Mouse (Mus musculus) heart, adult 8-10 months (tissue): Measurements from ENCODE around the gene Safb2. TPM values are rescaled to one million over a fixed set of nuclear protein-coding genes. Genes with fewer than 3 reads are reported as not detected.

Experiments used
- DNase-seq: peaks from one replicate; pipeline ENCODE4 v3.0.0; 2022; ENCODE audit warnings: low spot score
- total RNA-seq, 4 experiments: library from RNA; stranded (reverse); gene quantifications; 2 replicates each; pipeline ENCODE4 v1.2.4; 2022

The Safb2 gene
- total RNA-seq, 4 experiments from 2014 or later: 36.9 to 48.4 (median 41.5) TPM

DNA sequence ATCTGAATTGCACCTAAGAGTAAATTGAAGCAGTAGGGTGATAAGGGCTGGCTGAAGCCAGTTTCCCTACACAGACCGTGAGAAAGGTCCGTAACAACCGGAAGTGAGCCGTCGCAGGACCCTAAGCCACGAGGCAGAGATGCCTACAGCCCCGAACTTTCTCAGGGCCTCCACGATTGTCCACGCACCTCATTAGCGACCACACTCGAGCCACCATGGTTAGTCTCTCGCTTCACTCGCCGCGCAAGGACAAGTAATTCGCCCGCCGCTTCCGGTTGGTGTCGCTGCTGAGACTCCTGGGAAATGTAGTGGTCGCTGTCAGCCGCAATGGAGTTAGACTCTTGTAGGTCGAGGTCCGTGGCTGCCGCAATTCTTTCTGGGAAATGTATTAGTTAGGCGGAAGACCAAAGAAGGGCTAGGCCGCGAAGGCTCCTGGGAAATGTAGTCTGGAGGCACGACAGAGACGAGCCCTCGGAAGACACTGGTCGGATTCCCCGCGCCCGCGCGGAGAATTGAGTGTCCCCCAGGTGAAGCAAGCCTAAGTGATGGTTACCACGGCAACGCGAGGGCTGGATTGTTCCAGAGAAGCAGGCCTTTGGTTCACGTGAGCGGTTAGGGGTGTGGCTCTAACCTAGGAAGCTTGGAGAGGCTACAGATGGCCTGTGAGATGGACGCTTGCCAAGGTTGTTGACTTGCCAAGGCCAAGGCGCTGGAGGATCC, 25.2 kb upstream of the Safb2 start, which contains the start of gene 2410015M20Rik:
Gene 2410015M20Rik, minus strand, starts transcription at position 320 of the 720 bp plus-strand sequence.
- DNase-seq: peak; percentile 98

DNA sequence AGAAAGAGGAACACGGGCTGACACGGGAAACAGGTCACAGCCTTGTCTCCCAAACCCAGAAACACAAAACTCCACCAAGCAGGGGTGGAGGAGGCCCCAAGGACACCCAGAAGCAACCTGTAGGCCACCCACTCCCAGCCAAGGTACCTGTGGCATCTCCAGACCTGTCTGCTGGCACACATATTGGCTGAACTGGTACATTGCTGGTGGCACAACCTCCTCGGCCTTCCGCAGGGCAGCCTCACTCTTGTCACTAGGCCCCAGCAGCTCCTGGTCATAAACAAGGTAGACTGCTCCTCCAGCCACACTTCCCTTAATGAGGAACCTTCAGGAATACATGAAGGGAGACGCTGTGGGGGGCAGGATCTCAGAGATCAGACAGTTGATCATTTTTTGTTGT, 24.3 kb upstream of the Safb2 start:
- no peak for DNase-seq

DNA sequence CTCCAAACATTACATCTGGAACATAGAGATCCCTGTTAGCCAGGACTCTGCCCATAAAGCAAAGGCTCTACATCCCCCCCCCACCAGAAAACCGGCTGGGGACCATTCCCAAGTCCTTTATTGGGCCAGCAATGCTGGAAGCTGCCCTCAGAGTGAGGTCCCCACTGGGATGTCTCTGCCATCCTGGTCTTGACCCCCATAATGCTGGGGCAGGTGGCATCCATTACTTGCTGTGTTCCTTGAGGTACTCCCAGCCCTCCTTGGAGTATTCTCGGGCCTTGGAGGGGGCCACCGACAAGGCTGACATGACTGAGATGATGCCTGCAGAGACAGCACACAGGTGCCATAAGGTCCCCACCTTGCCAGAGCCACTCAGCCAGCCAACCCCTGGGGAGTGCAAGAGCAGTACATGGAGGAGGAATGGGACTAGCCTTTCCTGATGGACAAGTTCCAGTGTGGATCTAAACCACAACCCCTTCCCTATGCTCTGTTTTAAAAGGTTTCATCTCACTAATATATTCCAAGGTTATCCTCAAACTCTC, 23.2 kb upstream of the Safb2 start:
- DNase-seq: no peak

DNA sequence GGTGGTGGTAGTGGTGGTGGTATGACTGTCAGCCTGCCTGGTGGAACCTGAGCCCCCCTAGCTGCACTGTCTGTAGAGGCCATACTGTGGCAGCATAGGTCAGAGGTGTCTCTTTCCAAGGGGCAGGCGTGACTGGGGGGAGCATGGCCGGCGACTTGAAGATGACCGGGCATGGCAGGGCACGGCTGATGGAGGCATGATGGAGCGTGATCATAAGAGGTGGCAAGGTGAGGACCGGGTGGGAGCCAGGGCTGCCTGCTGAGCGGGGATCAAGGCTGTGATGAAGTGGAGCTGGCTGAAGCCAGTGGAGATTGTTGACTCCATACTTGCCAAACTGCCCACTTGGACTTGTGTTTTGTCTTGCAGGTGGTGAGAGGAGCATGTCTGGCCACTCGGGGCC, 21.0 kb upstream of the Safb2 start:
- DNase-seq: no peak

DNA sequence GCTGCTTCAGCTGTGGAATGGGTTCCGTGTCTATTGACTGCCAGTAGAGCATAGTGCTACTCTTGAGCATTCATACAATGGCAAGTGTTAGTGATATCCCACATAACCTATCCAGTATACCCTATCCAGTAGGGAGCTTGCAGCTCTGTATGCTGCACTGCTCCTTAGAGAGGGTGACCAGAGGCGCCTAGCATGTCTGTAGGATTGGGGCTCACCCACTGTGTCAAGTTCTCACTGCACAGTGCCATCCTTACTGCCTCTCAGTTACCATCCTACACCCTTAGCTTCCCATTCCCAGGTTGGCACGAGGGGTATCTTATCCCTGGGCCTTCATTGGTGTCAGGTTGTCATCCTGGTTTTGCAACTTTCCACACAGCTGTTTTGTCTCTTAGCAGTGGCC, 20.0 kb upstream of the Safb2 start:
- DNase-seq: no peak

- no peak for DNase-seq
Observed at GRCm38 (mm10) chr17:56604070-56604380, 19.6 kb upstream of the Safb2 start.

GRCm38 (mm10) chr17:56603186-56604069, 19.0 kb upstream of the Safb2 start:
- no peak for DNase-seq

GRCm38 (mm10) chr17:56593527-56594271, 9.3 kb upstream of the Safb2 start:
- peak; percentile 28 for DNase-seq

DNA sequence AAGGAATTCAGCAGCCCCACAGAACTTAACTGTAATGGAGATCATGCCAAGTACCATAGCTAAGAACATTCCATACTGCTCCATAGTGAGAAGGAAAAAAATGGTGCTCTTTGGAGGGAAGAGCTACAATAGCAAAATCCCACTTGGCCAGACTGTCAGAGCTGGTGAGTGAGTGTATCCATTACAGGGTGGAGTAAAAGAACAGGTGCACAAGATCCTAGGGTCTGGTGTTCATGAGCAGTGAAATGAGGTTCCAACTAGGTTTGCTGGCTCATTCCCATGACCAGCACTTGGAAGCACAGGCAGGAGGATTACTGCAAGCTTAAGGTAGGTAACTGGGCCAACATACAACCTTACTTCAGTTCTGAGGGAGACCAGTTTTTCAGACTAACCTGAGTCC, 8.2 kb upstream of the Safb2 start:
- DNase-seq: no peak

DNA sequence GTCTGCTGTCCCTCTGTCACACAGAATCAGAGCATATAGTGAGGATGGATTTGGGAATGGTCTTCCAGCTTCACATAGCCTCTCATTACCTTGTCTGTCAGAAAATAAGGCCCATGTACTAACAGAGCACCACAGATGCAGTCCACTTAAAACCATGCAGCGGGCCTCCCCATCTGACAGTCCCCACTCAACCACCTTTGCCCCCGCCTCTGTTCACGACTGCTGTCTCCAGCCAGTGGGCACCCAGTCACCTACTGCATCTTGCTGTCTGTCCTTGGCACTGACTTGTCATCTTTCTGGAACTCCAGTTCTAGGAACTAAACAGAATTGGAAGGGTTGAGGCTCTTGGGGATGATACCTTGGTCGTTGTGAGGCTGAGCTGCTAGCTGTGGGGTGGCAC, 4.5 kb upstream of the Safb2 start:
- no peak for DNase-seq

- DNase-seq: no peak
Observed at GRCm38 (mm10) chr17:56587773-56588172, 3.4 kb upstream of the Safb2 start.

DNA sequence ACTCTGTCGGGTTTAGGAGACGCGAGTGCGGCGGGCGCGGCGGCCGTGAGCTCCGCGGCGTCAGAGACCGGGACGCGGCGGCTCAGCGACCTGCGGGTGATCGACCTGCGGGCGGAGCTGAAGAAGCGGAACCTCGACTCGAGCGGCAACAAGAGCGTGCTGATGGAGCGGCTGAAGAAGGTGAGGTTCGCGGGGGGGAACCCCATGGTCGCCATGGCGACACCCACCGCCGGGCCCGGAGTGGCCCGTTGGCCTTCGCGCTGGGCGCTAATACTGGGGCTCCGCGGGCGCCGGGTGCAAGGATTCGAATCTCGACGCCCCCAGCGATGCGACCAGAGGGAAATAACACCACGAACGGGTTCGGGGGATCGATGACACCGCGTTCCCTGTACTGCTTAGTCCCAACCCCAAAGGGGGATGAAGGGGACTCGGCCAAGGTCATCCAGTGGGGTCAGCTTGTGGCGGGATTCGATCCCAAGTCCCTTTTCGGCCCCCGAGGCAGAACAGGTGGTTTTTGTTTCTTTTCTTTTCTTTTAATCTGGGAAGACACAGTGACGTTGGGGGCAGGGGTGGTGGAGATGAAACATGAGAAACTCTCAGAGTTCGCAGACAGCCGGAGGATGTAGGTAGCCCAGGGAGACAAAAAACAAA, 911 bp upstream of the Safb2 start:
- DNase-seq: peak; percentile 11

- peak; percentile 36 for DNase-seq
Observed at GRCm38 (mm10) chr17:56583611-56584256, 651 bp downstream of the Safb2 start.

GRCm38 (mm10) chr17:56583071-56583470, 1.3 kb downstream of the Safb2 start:
- DNase-seq: no peak

DNA sequence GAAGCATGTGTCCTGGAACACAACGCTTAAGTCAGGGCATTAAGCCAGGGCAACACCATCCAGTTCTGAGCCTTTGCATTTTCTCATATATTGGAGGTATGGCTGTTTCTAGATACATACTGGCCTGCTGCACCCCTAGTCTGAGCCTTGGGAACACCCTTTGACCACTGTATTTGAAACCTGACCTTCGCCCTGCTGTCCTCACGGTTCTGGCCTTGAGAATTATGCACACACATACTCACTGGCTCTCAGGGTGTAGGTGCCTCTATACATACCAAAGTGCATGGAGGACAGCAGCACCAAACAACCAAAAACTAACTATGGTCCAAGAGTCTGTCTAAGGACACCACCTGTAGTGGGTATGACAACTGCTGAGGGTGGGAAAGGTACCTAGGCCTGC, 11.4 kb downstream of the Safb2 start:
- no peak for DNase-seq

GRCm38 (mm10) chr17:56572154-56572553, 12.2 kb downstream of the Safb2 start:
- no peak for DNase-seq

- DNase-seq: no peak
Observed at GRCm38 (mm10) chr17:56570287-56570686, 14.1 kb downstream of the Safb2 start.

GRCm38 (mm10) chr17:56567370-56567769, 17.0 kb downstream of the Safb2 start:
- DNase-seq: no peak

DNA sequence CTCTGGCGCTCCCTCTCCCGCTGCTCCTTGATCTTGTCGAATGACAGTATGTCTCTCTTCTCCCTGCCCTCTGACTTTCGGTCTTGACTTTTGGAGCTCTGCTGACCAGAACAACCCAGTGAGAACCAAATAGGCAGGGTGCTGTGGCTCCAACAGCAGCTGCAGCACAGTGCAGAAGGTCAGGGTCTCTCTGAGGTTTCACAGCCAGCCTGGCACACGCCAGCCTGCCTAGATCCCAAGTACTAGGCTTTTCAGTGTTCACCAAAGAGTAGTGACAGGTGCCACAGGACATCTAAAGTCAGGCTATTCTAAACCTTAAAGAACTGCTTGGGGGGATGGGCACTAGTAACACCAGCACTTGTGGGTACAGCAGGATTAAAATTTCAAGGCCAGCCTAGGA, 17.5 kb downstream of the Safb2 start:
- DNase-seq: no peak

DNA sequence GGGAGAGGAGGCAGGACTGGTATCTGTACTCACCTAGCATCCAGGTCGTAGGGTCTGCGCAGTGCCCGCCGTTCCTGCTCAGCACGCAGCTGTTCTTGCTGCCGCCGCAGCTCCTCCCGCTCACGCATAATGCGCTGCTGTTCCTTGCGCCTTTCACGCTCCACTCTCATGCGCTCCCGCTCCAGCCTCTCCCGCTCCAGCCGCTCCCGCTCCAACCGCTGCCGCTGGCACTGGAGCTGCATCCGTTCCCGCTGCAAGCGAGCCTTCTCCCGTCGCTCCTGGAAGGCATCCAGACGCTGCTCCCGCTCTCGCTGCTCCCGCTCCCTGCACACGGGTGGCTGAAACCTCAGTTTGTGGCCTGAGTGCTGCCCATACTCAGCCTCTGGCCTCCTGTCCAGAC, 18.1 kb downstream of the Safb2 start:
- DNase-seq: no peak

GRCm38 (mm10) chr17:56561866-56562265, 22.5 kb downstream of the Safb2 start:
- no peak for DNase-seq
